Mouse (Mus musculus) adrenal gland, adult 2 months (tissue): ENCODE measurements at regions not wholly inside any gene's neighbourhood (a gene's known extent, or its start where the extent isn't known, plus 50 kb on each side); places are given as distances from the start of the nearest gene placed in this dataset.

ENCODE experiments used
- DNase-seq: peaks from one replicate; pipeline ENCODE4 v3.0.0; 2021

- DNase-seq = no peak
These were observed 891.2 kb upstream of the Lrrc6 start for GRCm38 (mm10) chr15:67391918-67392317.

- no peak for DNase-seq
These were observed 887.8 kb upstream of the Lrrc6 start for GRCm38 (mm10) chr15:67388514-67388913.

- DNase-seq = no peak
These were observed 886.2 kb upstream of the Lrrc6 start for GRCm38 (mm10) chr15:67386896-67387295.

GRCm38 (mm10) chr15:67373599-67373998, 872.9 kb upstream of the Lrrc6 start:
- no peak for DNase-seq

- DNase-seq = no peak
These were observed 872.3 kb upstream of the Lrrc6 start for GRCm38 (mm10) chr15:67373030-67373429.

- peak; percentile 23 for DNase-seq
These were observed 863.5 kb upstream of the Lrrc6 start for GRCm38 (mm10) chr15:67364099-67364756.

- DNase-seq = no peak
These were observed 860.4 kb upstream of the Lrrc6 start for GRCm38 (mm10) chr15:67361012-67361571.

GRCm38 (mm10) chr15:67357867-67358266, 857.2 kb upstream of the Lrrc6 start:
- DNase-seq = peak; percentile 2

- DNase-seq = no peak
These were observed 854.6 kb upstream of the Lrrc6 start for GRCm38 (mm10) chr15:67355334-67355733.

GRCm38 (mm10) chr15:67354598-67355159, 854.0 kb upstream of the Lrrc6 start:
- DNase-seq = peak; percentile 3

GRCm38 (mm10) chr15:67349501-67349900, 848.8 kb upstream of the Lrrc6 start:
- no peak for DNase-seq

GRCm38 (mm10) chr15:67345179-67346148, 844.8 kb upstream of the Lrrc6 start:
- peak; percentile 4 for DNase-seq

GRCm38 (mm10) chr15:67342050-67342449, 841.3 kb upstream of the Lrrc6 start:
- DNase-seq = no peak

GRCm38 (mm10) chr15:67337040-67337395, 836.3 kb upstream of the Lrrc6 start:
- peak; percentile 8 for DNase-seq

GRCm38 (mm10) chr15:67336294-67337039, 835.8 kb upstream of the Lrrc6 start:
- no peak for DNase-seq

GRCm38 (mm10) chr15:67332521-67332920, 831.8 kb upstream of the Lrrc6 start:
- no peak for DNase-seq

- no peak for DNase-seq
These were observed 819.6 kb upstream of the Lrrc6 start for GRCm38 (mm10) chr15:67320292-67320691.

- no peak for DNase-seq
These were observed 814.5 kb upstream of the Lrrc6 start for GRCm38 (mm10) chr15:67315202-67315601.

- DNase-seq = no peak
These were observed 812.9 kb upstream of the Lrrc6 start for GRCm38 (mm10) chr15:67313648-67314047.

GRCm38 (mm10) chr15:67305681-67306080, 805.0 kb upstream of the Lrrc6 start:
- DNase-seq = peak; percentile 15

GRCm38 (mm10) chr15:67303804-67304203, 803.1 kb upstream of the Lrrc6 start:
- DNase-seq = no peak

GRCm38 (mm10) chr15:67301871-67302363, 801.2 kb upstream of the Lrrc6 start:
- peak; percentile 18 for DNase-seq
